Mouse (Mus musculus) embryonic fibroblast, embryonic 13.5 days (primary cell): ENCODE measurements around the gene Qrfp.

Experiments
- CTCF ChIP-seq: IDR thresholded peaks from 2 replicates; pipeline ENCODE4 v1.5.1; 2011; ENCODE audit warnings: mild to moderate bottlenecking, control low read depth, low read length, moderate library complexity, borderline replicate concordance; ENCODE audit not compliant: insufficient read depth
- POLR2A ChIP-seq: IDR thresholded peaks from 2 replicates; pipeline ENCODE4 v1.6.1; 2011; ENCODE audit warnings: low read depth, mild to moderate bottlenecking, control low read depth, low read length, moderate library complexity

DNA sequence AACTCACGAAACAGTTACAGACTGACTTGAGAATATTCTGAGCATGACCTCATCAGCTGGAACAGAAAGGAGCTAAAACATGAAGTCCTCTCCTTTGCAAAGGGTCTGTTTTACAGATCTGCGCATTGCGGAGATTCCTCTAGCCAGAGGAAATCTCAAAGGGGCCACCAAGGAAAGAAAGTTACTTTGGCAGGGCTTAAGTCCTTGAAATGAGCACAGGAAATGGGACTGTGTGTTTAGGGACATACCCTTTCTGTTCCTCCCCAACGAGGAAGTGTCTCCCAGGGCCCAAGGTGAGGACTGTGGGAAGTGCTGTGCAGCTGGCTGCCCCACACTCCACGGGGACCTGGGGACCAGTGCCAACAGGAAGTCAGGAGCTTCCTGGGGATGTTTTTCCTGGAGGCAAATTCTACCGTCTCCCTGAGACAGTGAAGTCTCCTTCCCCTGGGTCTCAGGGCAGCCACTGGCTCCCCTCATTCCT lies 40.7 kb downstream of the Qrfp start:
- TF ChIP-seq CTCF (no peak), POLR2A (no peak)
